Mouse (Mus musculus) hindbrain, postnatal 0 days (tissue): ENCODE measurements around the gene Ntn1. TPM values are rescaled to one million over a fixed set of nuclear protein-coding genes. Genes with fewer than 3 reads are reported as not detected.

Source experiments
- ATAC-seq: fragments of 200-750 bp; cut with Nextera tagmentation; 2 replicates; pipeline ENCODE4 v1.8.0; 2017; ENCODE audit warnings: mild to moderate bottlenecking, moderate TSS enrichment, moderate library complexity
- DNase-seq: peaks from one replicate; pipeline ENCODE4 v3.0.0-alpha.2; 2015; ENCODE audit warnings: low spot score
- H3K27ac ChIP-seq: fragments of 300-500 bp; sonication (generic); 2 replicates; pipeline ENCODE4 v1.5.1; 2014; ENCODE audit warnings: mild to moderate bottlenecking
- H3K27me3 ChIP-seq: fragments of 300-500 bp; sonication (generic); 2 replicates; pipeline ENCODE4 v1.6.1; 2014; ENCODE audit warnings: low read length, mixed read lengths; ENCODE audit not compliant: insufficient read depth
- H3K36me3 ChIP-seq: fragments of 300-500 bp; sonication (generic); 2 replicates; pipeline ENCODE4 v1.6.1; 2014; ENCODE audit warnings: low read length, mixed read lengths; ENCODE audit not compliant: insufficient read depth
- H3K4me1 ChIP-seq: fragments of 300-500 bp; sonication (generic); 2 replicates; pipeline ENCODE4 v1.6.1; 2014; ENCODE audit warnings: antibody characterized with exemption, low read length, mixed read lengths; ENCODE audit not compliant: insufficient read depth
- H3K4me2 ChIP-seq: fragments of 300-500 bp; sonication (generic); 2 replicates; pipeline ENCODE4 v1.6.1; 2014; ENCODE audit warnings: low read depth, mild to moderate bottlenecking, low read length, moderate library complexity, mixed read lengths
- H3K4me3 ChIP-seq: fragments of 300-500 bp; sonication (generic); 2 replicates; pipeline ENCODE4 v1.5.1; 2014; ENCODE audit warnings: low read length
- H3K9ac ChIP-seq: fragments of 300-500 bp; sonication (generic); replicated peaks from 2 replicates; pipeline ENCODE4 v1.6.1; 2014; ENCODE audit warnings: mild to moderate bottlenecking, low read length, moderate library complexity, mixed read lengths
- H3K9me3 ChIP-seq: fragments of 300-500 bp; sonication (generic); 2 replicates; pipeline ENCODE4 v1.6.1; 2016; ENCODE audit warnings: low read length, mixed read lengths
- CTCF ChIP-seq: IDR thresholded peaks from 2 replicates; pipeline ENCODE4 v1.5.1; 2016; ENCODE audit warnings: antibody characterized with exemption, control low read depth, low read depth
- WGBS: fragments of 180-500 bp; shearing (Covaris S2); extraction: QIAGEN DNeasy Blood & Tissue Kit; methylation state at CpG from one replicate; pipeline ENCODE4 v1.1.7; 2014; 5-methylcytosine and 5-hydroxymethylcytosine counted together
- polyA plus RNA-seq: library from polyadenylated mRNA; unstranded; fragments of >200 nt; fragmentation: Nextera tagmentation; extraction: Ambion mirVana; gene quantifications from 2 replicates; pipeline ENCODE4 v1.2.1, GENCODE M21; 2015
- total RNA-seq: library from RNA; depleted of rRNA; stranded (reverse); fragments of >200 nt; gene quantifications from 2 replicates; pipeline ENCODE4 v1.2.3, GENCODE M21; 2014

Ntn1 gene
- total and polyA plus RNA-seq, 2 experiments from 2014 or later: 13.8 to 81.7 TPM

GRCm38 (mm10) chr11:68286142-68286808 lies 114.3 kb downstream of the Ntn1 start:
- H3K36me3 ChIP-seq: no peaks in the 10 kb centered on the region
- H3K4me3 ChIP-seq: no peak overlapping the region
- H3K27ac ChIP-seq: no peak overlapping the region
- H3K9me3 ChIP-seq: no peaks in the 10 kb centered on the region
- no peak for ATAC-seq
- no peak overlapping the region for H3K9ac ChIP-seq
- no peak for TF ChIP-seq CTCF
- H3K27me3 ChIP-seq: no peaks in the 10 kb centered on the region
- 61% methylated on average over 10 of the region's 10 CpGs for WGBS
- DNase-seq: no peak
- H3K4me1 ChIP-seq: 0 out of 2 replicates have a peak, but pooled peaks cover 7% of the 10 kb centered on the region
- H3K4me2 ChIP-seq: no peak overlapping the region

GRCm38 (mm10) chr11:68285754-68286141 lies 114.9 kb downstream of the Ntn1 start:
- Histone ChIP-seq H3K4me1 (0 out of 2 replicates have a peak, but pooled peaks cover 5% of the 10 kb centered on the region), H3K9ac (no peak overlapping the region), H3K4me3 (no peak overlapping the region), H3K27ac (no peak overlapping the region), H3K4me2 (no peak overlapping the region), H3K9me3 (no peaks in the 10 kb centered on the region), H3K27me3 (no peaks in the 10 kb centered on the region), H3K36me3 (no peaks in the 10 kb centered on the region)
- ATAC-seq: no peak
- no peak for TF ChIP-seq CTCF
- DNase-seq: no peak
- WGBS: 24% methylated on average over 3 of the region's 3 CpGs

DNA sequence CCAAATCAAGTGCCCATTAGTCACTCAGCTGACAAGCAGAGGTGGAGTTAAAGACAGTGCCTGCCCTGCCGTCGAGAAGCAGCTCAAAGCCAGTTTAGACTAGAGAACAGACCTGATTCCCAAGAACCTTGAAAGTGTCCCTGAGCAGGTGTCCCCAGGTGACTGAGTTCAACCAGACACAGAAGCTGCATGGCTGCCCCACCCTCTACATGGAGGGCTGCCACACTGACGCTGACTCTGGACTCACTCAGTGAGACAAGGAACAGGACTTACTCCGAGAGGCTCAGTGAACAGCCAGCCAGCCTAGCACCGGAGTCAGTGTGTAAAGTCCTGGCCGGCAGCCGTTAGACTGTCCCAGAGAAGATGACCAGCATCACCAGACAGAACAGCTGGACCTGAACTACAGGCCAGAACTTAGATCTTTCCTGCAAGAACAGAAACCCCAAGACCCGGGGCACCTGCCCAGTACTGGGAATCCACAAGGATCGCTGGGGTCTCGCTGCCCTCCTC lies 120.6 kb downstream of the Ntn1 start:
- H3K4me1 ChIP-seq: no peaks in the 10 kb centered on the region
- no peak overlapping the region for H3K27ac ChIP-seq
- ATAC-seq: no peak
- H3K27me3 ChIP-seq: no peaks in the 10 kb centered on the region
- no peak for DNase-seq
- WGBS: 75% methylated on average over 10 of the region's 10 CpGs
- H3K4me2 ChIP-seq: no peak overlapping the region
- H3K36me3 ChIP-seq: no peaks in the 10 kb centered on the region
- H3K9ac ChIP-seq: no peak overlapping the region
- H3K9me3 ChIP-seq: no peaks in the 10 kb centered on the region
- no peak for TF ChIP-seq CTCF
- H3K4me3 ChIP-seq: no peak overlapping the region

- H3K27ac ChIP-seq: no peak overlapping the region
- no peaks in the 10 kb centered on the region for H3K36me3 ChIP-seq
- DNase-seq (no peak), ATAC-seq (no peak)
- H3K9me3 ChIP-seq: no peaks in the 10 kb centered on the region
- no peak overlapping the region for H3K4me3 ChIP-seq
- no peak for TF ChIP-seq CTCF
- H3K4me2 ChIP-seq: no peak overlapping the region
- no peaks in the 10 kb centered on the region for H3K4me1 ChIP-seq
- no peak overlapping the region for H3K9ac ChIP-seq
- H3K27me3 ChIP-seq: no peaks in the 10 kb centered on the region
- WGBS: 77% methylated on average over 7 of the region's 7 CpGs
These were observed 123.7 kb downstream of the Ntn1 start for GRCm38 (mm10) chr11:68276945-68277344.

DNA sequence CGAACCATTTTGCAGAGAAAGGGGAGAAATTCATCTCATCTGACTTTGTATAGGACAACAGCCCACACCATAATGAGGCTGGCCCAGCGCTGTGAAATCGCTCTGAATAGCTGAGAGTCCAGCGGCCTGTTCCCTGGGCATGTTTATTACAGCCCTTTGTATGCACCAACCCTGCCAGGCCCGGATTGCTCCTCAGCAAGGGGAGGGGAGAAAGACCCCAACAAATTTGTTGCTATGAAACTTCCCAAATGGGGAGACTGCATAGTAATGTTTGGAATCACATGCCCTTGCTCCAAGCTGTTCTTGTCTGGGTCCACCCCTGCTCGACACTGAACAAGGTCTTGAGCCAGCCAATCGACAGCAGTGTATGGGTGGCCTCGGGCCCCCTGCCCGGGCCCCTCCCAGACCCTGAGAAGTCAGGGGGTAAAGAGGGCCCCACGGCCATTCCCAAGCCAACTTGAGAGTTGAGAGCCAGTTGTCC lies 126.3 kb downstream of the Ntn1 start:
- Histone ChIP-seq H3K27me3 (no peaks in the 10 kb centered on the region), H3K9me3 (no peaks in the 10 kb centered on the region), H3K4me2 (no peak overlapping the region), H3K4me3 (no peak overlapping the region), H3K36me3 (no peaks in the 10 kb centered on the region), H3K4me1 (peaks cover 4% of the 10 kb centered on the region; the same call in 1 of the 2 replicates), H3K27ac (no peak overlapping the region), H3K9ac (no peak overlapping the region)
- 24% methylated on average over 10 of the region's 10 CpGs for WGBS
- peak; percentile 75 for DNase-seq
- no peak for TF ChIP-seq CTCF
- ATAC-seq: peak; percentile 94

DNA sequence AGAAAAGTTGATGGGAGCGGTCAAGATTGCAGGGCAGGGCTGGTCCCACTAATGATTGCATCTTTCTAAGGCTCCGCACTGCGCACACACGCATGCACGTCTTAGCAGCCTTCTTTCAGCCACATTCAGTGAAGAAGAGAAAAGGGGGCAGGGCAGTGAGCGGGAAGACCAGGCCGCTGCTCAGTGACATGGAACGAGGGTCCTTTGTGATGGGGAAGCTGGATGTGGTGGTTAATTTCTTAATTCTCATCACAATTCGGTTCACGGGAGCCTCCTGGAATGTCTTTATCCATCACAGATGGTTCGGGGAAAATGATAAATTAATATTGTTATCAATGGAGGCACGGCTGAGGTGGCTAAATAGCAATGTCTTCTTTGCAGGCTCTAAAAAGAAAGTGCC lies 126.8 kb downstream of the Ntn1 start:
- Histone ChIP-seq H3K4me1 (peaks cover 4% of the 10 kb centered on the region; the same call in 1 of the 2 replicates), H3K9me3 (no peaks in the 10 kb centered on the region), H3K9ac (no peak overlapping the region), H3K36me3 (no peaks in the 10 kb centered on the region), H3K4me3 (no peak overlapping the region), H3K4me2 (no peak overlapping the region), H3K27me3 (no peaks in the 10 kb centered on the region), H3K27ac (no peak overlapping the region; the same call in 1 of the 2 replicates)
- 32% methylated on average over 12 of the region's 12 CpGs for WGBS
- no peak for TF ChIP-seq CTCF
- DNase-seq: peak; percentile 23
- ATAC-seq: no peak
